Mouse (Mus musculus): ENCODE results near the gene Abhd6. TPM values are rescaled to one million over a fixed set of nuclear protein-coding genes. Genes with fewer than 3 reads are reported as not detected.

Abhd6 gene
- polyA plus RNA-seq, 1 experiment from 2014 or later: 15.7 TPM

DNA sequence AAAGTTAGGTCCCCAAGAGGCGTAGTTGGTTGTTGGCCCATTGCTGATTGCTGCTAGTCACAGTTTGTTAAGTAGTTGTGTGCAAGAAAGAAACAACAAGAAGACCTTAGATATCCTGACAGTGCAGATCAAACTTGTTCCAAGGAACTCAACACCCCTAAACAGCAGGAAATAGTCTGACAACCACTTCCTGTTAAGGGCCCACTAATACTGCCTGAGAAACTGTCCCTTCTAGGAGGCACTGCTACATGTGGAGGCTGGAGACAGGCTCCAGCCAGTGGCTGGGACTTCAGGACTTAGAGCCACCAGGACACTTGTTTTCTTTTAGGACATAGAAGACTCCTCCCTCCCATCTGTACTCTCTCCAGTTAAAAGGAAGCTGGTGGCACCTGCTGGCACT lies 25.2 kb upstream of the Abhd6 start:
- ATAC-seq (ENCODE audit: borderline replicate concordance, extremely low read depth, low FRiP score, low TSS enrichment): no peak
- Histone ChIP-seq H3K27ac (no peak overlapping the region), H3K27me3 (no peaks in the 10 kb centered on the region), H3K4me1 (no peaks in the 10 kb centered on the region), H3K36me3 (no peaks in the 10 kb centered on the region), H3K4me3 (no peak overlapping the region), H3K4me2 (no peak overlapping the region), H3K9ac (no peak overlapping the region), H3K9me3 (no peaks in the 10 kb centered on the region)
- 92% methylated on average over 1 of the region's 1 CpGs for WGBS

GRCm38 (mm10) chr14:7978183-7978582 lies 24.5 kb upstream of the Abhd6 start:
- Histone ChIP-seq H3K27me3 (no peaks in the 10 kb centered on the region), H3K4me1 (no peaks in the 10 kb centered on the region), H3K36me3 (no peaks in the 10 kb centered on the region), H3K9ac (no peak overlapping the region), H3K27ac (no peak overlapping the region), H3K4me2 (no peak overlapping the region), H3K4me3 (no peak overlapping the region), H3K9me3 (no peaks in the 10 kb centered on the region)
- 48% methylated on average over 1 of the region's 1 CpGs for WGBS
- no peak for ATAC-seq (ENCODE audit: borderline replicate concordance, extremely low read depth, low FRiP score, low TSS enrichment)

GRCm38 (mm10) chr14:7981226-7981625 lies 21.5 kb upstream of the Abhd6 start:
- no peak overlapping the region for H3K27ac ChIP-seq
- no peaks in the 10 kb centered on the region for H3K9me3 ChIP-seq
- 97% methylated on average over 1 of the region's 1 CpGs for WGBS
- no peak overlapping the region for H3K9ac ChIP-seq
- no peaks in the 10 kb centered on the region for H3K4me1 ChIP-seq
- H3K27me3 ChIP-seq: no peaks in the 10 kb centered on the region
- H3K4me2 ChIP-seq: no peak overlapping the region
- H3K4me3 ChIP-seq: no peak overlapping the region
- no peaks in the 10 kb centered on the region for H3K36me3 ChIP-seq
- no peak for ATAC-seq (ENCODE audit: borderline replicate concordance, extremely low read depth, low FRiP score, low TSS enrichment)

DNA sequence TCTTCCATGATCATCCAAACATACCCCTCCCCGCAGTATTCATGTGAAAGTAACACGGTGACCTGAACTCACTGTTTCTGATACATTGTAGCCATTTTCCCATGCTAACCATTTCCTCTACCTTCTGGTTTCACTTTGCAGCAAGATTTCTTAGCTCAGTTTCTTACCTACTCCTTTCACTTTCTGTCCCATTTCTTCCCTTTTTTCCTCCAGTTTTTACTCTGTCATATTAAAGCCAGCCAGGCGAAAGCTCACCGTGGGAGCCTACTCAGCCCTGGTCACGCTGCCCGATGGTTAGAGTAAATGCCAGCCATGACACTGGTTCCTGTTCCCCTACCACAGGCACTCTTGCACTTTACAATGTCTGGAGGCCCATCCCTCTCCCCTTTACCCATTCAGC lies 15.8 kb upstream of the Abhd6 start:
- no peak overlapping the region for H3K9ac ChIP-seq
- H3K4me3 ChIP-seq: no peak overlapping the region
- no peaks in the 10 kb centered on the region for H3K27me3 ChIP-seq
- no peak overlapping the region for H3K27ac ChIP-seq
- no peak overlapping the region for H3K4me2 ChIP-seq
- no peak for ATAC-seq (ENCODE audit: borderline replicate concordance, extremely low read depth, low FRiP score, low TSS enrichment)
- no peaks in the 10 kb centered on the region for H3K36me3 ChIP-seq
- H3K9me3 ChIP-seq: no peaks in the 10 kb centered on the region
- WGBS: 93% methylated on average over 6 of the region's 6 CpGs
- no peaks in the 10 kb centered on the region for H3K4me1 ChIP-seq

DNA sequence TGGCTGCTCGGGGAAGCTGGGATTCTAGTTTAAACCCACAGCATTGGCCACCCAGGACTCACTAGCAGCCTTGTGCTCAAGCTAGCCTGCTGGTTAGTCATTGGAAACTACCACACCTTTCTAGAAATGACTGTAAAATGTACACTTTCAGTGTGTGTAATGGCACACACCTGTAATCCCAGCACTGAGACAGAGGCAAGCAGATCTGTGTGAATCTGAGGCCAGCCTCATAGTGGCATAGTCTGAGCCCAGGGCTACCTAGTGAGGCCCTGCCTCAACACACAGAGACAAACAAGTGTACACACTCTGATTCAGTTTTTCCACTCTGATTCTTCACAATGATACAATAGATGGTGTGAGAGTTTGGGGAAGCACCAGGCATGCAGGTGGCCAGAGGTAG lies 13.3 kb upstream of the Abhd6 start:
- no peak overlapping the region for H3K27ac ChIP-seq
- H3K36me3 ChIP-seq: no peaks in the 10 kb centered on the region
- no peak for ATAC-seq (ENCODE audit: borderline replicate concordance, extremely low read depth, low FRiP score, low TSS enrichment)
- no peak overlapping the region for H3K9ac ChIP-seq
- no peaks in the 10 kb centered on the region for H3K4me1 ChIP-seq
- 56% methylated on average over 1 of the region's 1 CpGs for WGBS
- H3K9me3 ChIP-seq: no peaks in the 10 kb centered on the region
- H3K4me3 ChIP-seq: no peak overlapping the region
- H3K27me3 ChIP-seq: no peaks in the 10 kb centered on the region
- H3K4me2 ChIP-seq: no peak overlapping the region

- Histone ChIP-seq H3K36me3 (no peaks in the 10 kb centered on the region), H3K4me3 (no peak overlapping the region), H3K27me3 (no peaks in the 10 kb centered on the region), H3K27ac (no peak overlapping the region), H3K9me3 (no peaks in the 10 kb centered on the region), H3K4me2 (no peak overlapping the region), H3K4me1 (no peaks in the 10 kb centered on the region), H3K9ac (no peak overlapping the region)
- no peak for ATAC-seq (ENCODE audit: borderline replicate concordance, extremely low read depth, low FRiP score, low TSS enrichment)
- 43% methylated on average over 3 of the region's 3 CpGs for WGBS
Measured at GRCm38 (mm10) chr14:7989961-7990360, 12.7 kb upstream of the Abhd6 start.

GRCm38 (mm10) chr14:7991108-7991776 lies 11.5 kb upstream of the Abhd6 start:
- no peaks in the 10 kb centered on the region for H3K36me3 ChIP-seq
- no peak overlapping the region for H3K27ac ChIP-seq
- ATAC-seq (ENCODE audit: borderline replicate concordance, extremely low read depth, low FRiP score, low TSS enrichment): no peak
- no peak overlapping the region for H3K9ac ChIP-seq
- H3K4me2 ChIP-seq: no peak overlapping the region
- H3K4me1 ChIP-seq: no peaks in the 10 kb centered on the region
- H3K27me3 ChIP-seq: no peaks in the 10 kb centered on the region
- no peak overlapping the region for H3K4me3 ChIP-seq
- H3K9me3 ChIP-seq: no peaks in the 10 kb centered on the region
- 80% methylated on average over 5 of the region's 5 CpGs for WGBS

- H3K4me2 ChIP-seq: no peak overlapping the region
- H3K36me3 ChIP-seq: no peaks in the 10 kb centered on the region
- H3K27me3 ChIP-seq: no peaks in the 10 kb centered on the region
- no peak overlapping the region for H3K4me3 ChIP-seq
- ATAC-seq (ENCODE audit: borderline replicate concordance, extremely low read depth, low FRiP score, low TSS enrichment): no peak
- H3K9me3 ChIP-seq: no peaks in the 10 kb centered on the region
- H3K9ac ChIP-seq: no peak overlapping the region
- H3K4me1 ChIP-seq: peaks cover 4% of the 10 kb centered on the region; the same call in 1 of the 2 replicates
- 53% methylated on average over 6 of the region's 6 CpGs for WGBS
- no peak overlapping the region for H3K27ac ChIP-seq
Measured at GRCm38 (mm10) chr14:7992158-7992557, 10.5 kb upstream of the Abhd6 start.

DNA sequence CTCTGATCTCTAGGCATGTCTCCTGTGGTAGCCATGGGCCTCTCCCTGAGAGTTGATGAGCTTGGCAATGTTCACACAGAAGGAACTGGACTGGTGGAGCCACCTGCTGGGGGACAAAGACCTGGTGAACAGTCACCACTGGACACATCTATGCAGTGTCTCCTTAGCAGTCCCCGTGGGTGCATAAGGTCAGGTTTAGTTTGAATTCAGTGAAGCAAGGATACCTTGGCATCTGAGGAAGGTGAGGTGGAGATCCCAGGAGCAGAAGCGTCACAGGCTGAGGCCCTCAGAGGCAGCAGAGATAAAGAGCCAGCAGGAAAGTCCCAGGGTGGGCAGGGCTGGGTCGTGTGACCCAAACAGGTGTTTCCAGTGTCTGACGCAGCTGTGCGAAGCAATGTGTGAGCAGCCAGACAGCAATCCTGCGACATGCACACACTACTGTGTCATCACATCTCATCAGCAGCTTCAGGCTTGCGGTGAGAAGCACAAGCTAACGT lies 8.4 kb upstream of the Abhd6 start, which contains the start of gene Dnase1l3:
TSS of gene Dnase1l3 (minus strand) at position 303 of the 497 bp plus-strand sequence.
- 50% methylated on average over 8 of the region's 8 CpGs for WGBS
- Histone ChIP-seq H3K4me3 (no peak within 1 kb of the TSS), H3K36me3 (no peaks in the 10 kb centered on the region), H3K4me1 (peaks cover 4% of the 10 kb centered on the region; the same call in 1 of the 2 replicates), H3K27ac (no peak within 1 kb of the TSS), H3K9ac (no peak within 1 kb of the TSS), H3K27me3 (peaks cover 7% of the 10 kb centered on the region), H3K4me2 (no peak within 1 kb of the TSS), H3K9me3 (no peaks in the 10 kb centered on the region)
- no peak for ATAC-seq (ENCODE audit: borderline replicate concordance, extremely low read depth, low FRiP score, low TSS enrichment)

- Histone ChIP-seq H3K9me3 (no peaks in the 10 kb centered on the region), H3K27me3 (peaks cover 34% of the 10 kb centered on the region), H3K36me3 (no peaks in the 10 kb centered on the region), H3K4me1 (peaks cover 4% of the 10 kb centered on the region; the same call in 1 of the 2 replicates), H3K4me2 (peak overlapping the region; percentile 46), H3K27ac (no peak overlapping the region), H3K4me3 (no peak overlapping the region), H3K9ac (no peak overlapping the region)
- 2% methylated on average over 15 of the region's 15 CpGs for WGBS
- ATAC-seq (ENCODE audit: borderline replicate concordance, extremely low read depth, low FRiP score, low TSS enrichment): 0 out of 2 replicates have a peak, but pooled peaks have one; percentile 28
Measured at GRCm38 (mm10) chr14:7997255-7997696, 5.4 kb upstream of the Abhd6 start.

GRCm38 (mm10) chr14:7999030-7999429 lies 3.7 kb upstream of the Abhd6 start:
- no peak overlapping the region for H3K4me3 ChIP-seq
- ATAC-seq (ENCODE audit: borderline replicate concordance, extremely low read depth, low FRiP score, low TSS enrichment): no peak
- peaks cover 43% of the 10 kb centered on the region for H3K27me3 ChIP-seq
- H3K4me1 ChIP-seq: peaks cover 15% of the 10 kb centered on the region
- 60% methylated on average over 3 of the region's 3 CpGs for WGBS
- no peak overlapping the region for H3K27ac ChIP-seq
- no peak overlapping the region for H3K9ac ChIP-seq
- no peaks in the 10 kb centered on the region for H3K9me3 ChIP-seq
- H3K4me2 ChIP-seq: no peak overlapping the region
- H3K36me3 ChIP-seq: no peaks in the 10 kb centered on the region

- WGBS: 57% methylated on average over 5 of the region's 5 CpGs
- Histone ChIP-seq H3K9ac (no peak overlapping the region), H3K4me1 (peaks cover 15% of the 10 kb centered on the region), H3K27ac (no peak overlapping the region), H3K36me3 (no peaks in the 10 kb centered on the region), H3K27me3 (peaks cover 45% of the 10 kb centered on the region), H3K4me2 (no peak overlapping the region), H3K9me3 (no peaks in the 10 kb centered on the region), H3K4me3 (no peak overlapping the region)
- ATAC-seq (ENCODE audit: borderline replicate concordance, extremely low read depth, low FRiP score, low TSS enrichment): no peak
Measured at GRCm38 (mm10) chr14:7999435-7999834, 3.3 kb upstream of the Abhd6 start.

Measured in lung, embryonic 15.5 days (tissue).